Mouse (Mus musculus) bone marrow macrophage, adult 2 months (primary cell): Measurements from ENCODE around the gene Tex48.

ENCODE experiments used
- CTCF ChIP-seq: IDR thresholded peaks from 2 replicates; pipeline ENCODE4 v1.5.1; 2012; ENCODE audit warnings: low read depth, mild to moderate bottlenecking, low read length, moderate library complexity
- POLR2A ChIP-seq: IDR thresholded peaks from 2 replicates; pipeline ENCODE4 v1.6.1; 2012; ENCODE audit warnings: mild to moderate bottlenecking, low read depth, low read length, borderline replicate concordance

- TF ChIP-seq CTCF (no peak), POLR2A (no peak)
Measured at GRCm38 (mm10) chr4:63661857-63662256, 39.6 kb upstream of the Tex48 start.
